Mouse (Mus musculus) small intestine, adult 2 months (tissue): ENCODE results near the gene Klk1b24.

ENCODE experiments used
- CTCF ChIP-seq: fragments of 200-500 bp; IDR thresholded peaks from 2 replicates; pipeline ENCODE4 v1.5.1; 2012; ENCODE audit warnings: low read depth, mild to moderate bottlenecking, control low read depth, inconsistent platforms, low read length, moderate library complexity, mixed read lengths; ENCODE audit not compliant: insufficient replicate concordance, insufficient read length; ENCODE audit errors: extremely low read depth
- POLR2A ChIP-seq: fragments of 200-500 bp; IDR thresholded peaks from 2 replicates; pipeline ENCODE4 v1.6.1; 2012; ENCODE audit warnings: low read depth, mild to moderate bottlenecking, control low read depth, inconsistent platforms, low read length, moderate library complexity

GRCm38 (mm10) chr7:44239913-44240312, 51.9 kb downstream of the Klk1b24 start:
- TF ChIP-seq POLR2A (no peak), CTCF (no peak)
